Mouse (Mus musculus) adrenal gland, adult 18-20 months (tissue): ENCODE measurements around the gene Gls. TPM values are rescaled to one million over a fixed set of nuclear protein-coding genes. Genes with fewer than 3 reads are reported as not detected.

Experiments used
- DNase-seq, 2 experiments: peaks; one replicate each; pipeline ENCODE4 v3.0.0; 2021 to 2022; ENCODE audit warnings: low spot score in 2 of 2
- long read RNA-seq, 2 experiments: library from polyadenylated mRNA; stranded (forward); transcript quantifications; one replicate each; pipeline ENCODE4 v2.0.0; 2021
- total RNA-seq, 2 experiments: library from RNA; stranded (reverse); gene quantifications; 1 replicate in 1 of 2; 2 replicates in 1 of 2; pipeline ENCODE4 v1.2.3; 2021

The Gls gene
- 100 to 1,000 TPM in 1 of 2 experiments, 10 to 100 TPM in 1; 88.3 to 101 TPM for total RNA-seq
- long read RNA-seq, experiment 1, full-length matches to known transcripts: 27 of 36 reads
- long read RNA-seq, experiment 1, partial matches to known transcripts: 2 of 36 reads
- long read RNA-seq, experiment 1, other reads (novel, unspliced or antisense): 7 of 36 reads
- long read RNA-seq, experiment 2, full-length matches to known transcripts: 66 of 90 reads
- long read RNA-seq, experiment 2, partial matches to known transcripts: 7 of 90 reads
- long read RNA-seq, experiment 2, other reads (novel, unspliced or antisense): 17 of 90 reads

GRCm38 (mm10) chr1:52233143-52233713, at the start of gene Gls:
Gene Gls, minus strand, starts transcription at chr1:52233232.
- DNase-seq: peak; percentile 97 to 99

- DNase-seq: no peak
Observed at GRCm38 (mm10) chr1:52279831-52280595, 47.0 kb upstream of the Gls start.

- no peak for DNase-seq
Observed at GRCm38 (mm10) chr1:52279331-52279730, 46.3 kb upstream of the Gls start.

- DNase-seq: no peak
Observed at GRCm38 (mm10) chr1:52278073-52278472, 45.0 kb upstream of the Gls start.

GRCm38 (mm10) chr1:52274210-52274609, 41.2 kb upstream of the Gls start:
- DNase-seq: no peak

DNA sequence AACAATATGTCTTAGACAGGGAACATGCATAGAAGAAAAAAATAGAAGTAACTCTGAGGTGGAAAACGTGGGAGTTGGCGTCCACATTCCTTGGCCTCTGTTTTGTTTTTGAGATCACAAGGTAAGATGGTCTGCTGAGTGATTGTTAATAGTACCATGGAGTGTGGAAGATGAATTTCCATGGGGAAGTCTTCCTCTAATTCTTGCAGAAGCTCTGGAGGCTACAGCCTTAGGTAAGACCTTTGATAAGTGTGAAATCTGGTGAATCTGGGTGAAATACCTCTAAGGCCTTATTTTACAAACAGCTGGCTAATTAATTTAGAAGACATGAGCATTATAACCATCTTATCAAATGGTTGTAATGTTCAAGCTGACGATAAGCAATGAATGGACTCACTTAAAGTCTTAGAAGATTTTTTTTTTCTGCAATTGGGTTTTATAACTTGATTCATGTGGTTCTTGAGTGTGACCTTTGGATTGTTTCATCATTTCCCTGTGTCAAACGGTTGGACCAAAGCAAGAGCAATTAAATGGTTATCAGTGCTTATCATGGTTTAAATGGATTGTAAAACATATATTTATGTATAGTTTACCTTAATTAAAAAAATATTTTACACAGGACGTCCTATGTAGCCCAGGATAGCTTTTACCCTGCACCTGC, 39.1 kb upstream of the Gls start:
- no peak for DNase-seq

DNA sequence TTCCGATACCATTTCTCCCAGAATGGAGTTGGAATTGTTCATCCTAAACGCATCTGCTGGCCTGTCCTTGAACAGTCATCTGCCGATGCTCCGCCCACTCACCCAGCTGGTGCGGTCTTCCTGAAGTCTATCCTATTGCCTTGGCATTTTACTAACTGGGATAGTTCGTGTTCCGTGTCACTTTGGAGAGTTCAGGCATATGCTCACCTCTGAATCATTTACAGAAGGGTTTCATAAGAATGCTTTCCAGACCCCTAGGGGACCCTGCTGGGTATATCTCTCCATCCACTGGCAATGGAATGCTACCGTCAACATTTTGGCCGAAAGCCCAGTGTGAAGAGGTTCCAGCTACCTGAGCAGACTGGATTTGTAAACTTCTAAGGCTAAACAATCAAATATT, 37.3 kb upstream of the Gls start:
- peak; percentile 13 to 26 for DNase-seq

DNA sequence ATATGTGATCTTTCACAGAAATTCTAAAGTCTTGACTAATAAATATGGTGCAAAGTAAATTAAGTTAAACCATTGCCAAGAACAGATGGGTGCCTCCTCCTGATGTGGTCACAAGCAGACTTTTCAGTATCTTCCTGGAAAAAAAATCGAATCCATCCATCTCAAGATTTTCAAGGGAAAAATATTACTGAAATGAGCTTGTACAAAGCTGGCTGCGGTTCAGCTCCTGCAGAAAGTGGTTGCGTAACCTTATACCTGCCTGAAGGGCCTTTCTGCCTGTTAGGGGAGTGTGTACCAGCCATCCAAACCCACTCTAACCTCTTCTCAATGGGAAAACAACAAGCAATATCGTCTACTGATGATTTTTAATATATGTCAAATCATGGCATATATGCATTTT, 36.6 kb upstream of the Gls start:
- DNase-seq: no peak

DNA sequence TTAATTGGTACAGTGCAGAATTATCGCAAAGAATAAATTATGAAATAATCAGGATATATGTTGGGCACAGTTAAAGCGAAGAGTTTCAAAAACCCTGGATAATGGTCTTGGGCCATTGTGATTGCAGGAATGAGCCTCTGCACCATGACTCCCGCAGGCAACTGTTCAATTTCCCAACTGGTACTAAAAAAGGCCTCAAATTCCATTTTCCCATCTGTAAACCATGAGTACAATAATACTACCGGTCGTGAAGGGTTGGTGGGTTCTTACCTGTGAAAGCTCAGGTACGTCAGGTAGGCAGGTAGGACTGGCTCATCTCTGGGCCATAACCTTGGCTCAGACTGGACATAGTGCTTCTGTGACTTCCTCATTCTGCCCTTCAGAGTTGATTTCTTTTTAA, 35.0 kb upstream of the Gls start:
- no peak for DNase-seq

DNA sequence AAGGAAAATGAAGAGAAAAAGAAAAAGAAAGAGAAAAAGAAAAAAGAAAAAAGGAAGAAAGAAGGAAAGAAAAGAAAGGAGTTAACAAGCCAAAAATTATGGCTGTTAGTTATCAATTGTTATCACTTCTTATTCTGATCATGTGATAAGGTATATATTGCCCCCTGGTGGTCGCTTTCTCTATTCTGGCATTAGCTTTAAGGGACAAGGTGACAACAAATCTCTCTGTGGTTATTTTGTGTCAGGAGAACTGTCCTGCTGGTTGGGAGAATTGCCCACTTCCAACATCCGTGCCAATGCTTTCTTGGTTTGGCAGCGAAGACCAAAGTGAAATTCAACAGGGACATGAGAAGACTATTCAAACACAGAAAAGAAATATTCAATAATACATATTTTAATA, 34.6 kb upstream of the Gls start:
- DNase-seq: peak; percentile 27 to 30

DNA sequence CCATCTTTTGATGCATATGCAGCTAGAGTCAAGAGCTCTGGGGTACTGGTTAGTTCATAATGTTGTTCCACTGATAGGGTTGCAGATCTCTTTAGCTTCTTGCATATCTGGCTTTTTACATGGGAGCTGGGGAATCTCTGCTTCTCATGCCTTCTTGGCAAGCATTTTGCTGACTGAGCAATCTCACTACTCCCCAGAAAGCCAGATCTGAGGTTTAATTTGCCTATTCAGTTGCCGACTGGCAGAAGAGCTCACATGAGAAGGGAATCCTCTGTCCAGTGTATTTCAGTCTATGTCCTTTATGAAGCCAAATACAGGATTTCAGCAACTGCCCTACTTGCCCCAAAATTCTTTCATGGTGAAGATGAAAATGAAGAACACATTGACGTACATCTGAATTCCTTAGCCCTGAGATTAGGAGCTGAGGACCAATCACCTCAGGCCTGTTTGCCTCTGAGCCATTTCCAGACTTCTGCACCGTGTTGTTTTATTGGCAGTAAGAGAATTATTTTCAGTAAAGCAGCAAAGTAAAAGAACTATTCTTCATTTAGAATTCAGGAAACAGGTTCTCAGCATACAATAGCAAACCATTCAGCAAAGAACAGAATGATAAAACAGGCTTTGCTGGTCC, 33.0 kb upstream of the Gls start:
- DNase-seq: no peak

- DNase-seq: no peak
Observed at GRCm38 (mm10) chr1:52264290-52264689, 31.3 kb upstream of the Gls start.

DNA sequence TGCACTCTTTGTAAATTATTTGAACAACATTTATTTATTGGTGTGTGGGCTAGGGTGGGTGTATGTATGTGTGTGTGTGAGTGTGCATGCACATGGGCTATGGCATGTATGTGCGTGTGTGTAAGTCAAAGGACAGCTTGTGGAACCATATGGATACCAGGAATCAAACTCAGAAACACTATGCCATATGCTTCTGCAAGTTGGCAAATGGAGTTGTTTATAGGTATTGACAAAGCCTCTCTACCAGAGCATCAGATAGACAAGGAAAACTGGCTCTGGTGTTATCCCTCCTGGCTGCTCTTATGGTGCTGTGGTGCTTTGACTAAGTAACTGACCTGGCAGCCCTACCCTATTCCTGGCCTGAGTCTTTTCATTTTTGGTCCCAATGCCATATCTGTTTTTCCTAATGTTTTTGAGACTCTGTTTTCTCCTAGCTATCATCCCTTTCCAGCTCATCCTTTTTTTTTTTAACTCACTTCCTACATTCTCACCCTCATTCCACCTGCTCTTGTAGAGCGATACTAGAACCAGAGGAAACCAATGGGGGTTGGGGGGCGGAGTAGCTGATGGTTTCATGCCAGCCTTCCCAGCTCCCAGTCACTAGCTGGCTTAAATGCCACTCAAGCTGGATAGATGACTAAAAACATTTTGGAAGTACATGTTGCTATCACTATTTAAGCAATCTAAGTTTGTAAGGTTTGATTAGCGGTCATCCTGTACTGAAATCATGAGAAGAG, 27.5 kb upstream of the Gls start:
- no peak for DNase-seq

DNA sequence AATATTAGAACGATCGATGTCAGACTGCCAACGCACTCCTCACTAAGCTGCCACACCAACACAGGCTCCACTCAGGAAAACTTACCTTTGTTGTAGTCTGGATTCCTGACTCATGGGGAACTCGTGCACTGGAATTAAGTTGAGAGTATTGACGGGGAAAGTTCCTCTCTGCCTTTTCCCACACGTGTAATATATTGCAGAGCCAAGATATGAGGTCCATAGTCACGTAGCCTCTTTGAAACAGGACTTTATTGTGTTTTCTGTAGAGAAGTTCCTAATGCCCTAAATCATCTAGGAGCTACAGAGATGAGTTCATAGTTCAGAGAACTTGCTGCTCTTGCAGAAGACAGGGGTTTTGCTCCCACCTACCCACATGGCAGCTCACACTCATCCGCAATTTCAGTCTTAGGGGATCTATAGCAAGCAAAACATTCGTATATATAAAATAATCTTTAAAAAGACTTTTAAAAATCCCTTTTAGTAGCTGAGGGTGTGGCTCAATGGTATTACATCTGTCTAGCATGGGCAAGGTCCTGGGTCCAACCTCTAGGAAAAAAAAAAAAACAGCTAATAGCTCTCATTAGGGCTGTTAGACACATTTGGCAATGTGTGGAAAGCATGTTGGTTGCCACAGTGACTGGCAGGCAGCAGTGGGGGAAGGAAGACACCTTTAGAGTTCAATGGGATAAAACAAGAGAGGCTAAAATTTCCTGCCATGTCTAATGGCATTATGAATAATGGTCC, 25.1 kb upstream of the Gls start:
- DNase-seq: no peak

DNA sequence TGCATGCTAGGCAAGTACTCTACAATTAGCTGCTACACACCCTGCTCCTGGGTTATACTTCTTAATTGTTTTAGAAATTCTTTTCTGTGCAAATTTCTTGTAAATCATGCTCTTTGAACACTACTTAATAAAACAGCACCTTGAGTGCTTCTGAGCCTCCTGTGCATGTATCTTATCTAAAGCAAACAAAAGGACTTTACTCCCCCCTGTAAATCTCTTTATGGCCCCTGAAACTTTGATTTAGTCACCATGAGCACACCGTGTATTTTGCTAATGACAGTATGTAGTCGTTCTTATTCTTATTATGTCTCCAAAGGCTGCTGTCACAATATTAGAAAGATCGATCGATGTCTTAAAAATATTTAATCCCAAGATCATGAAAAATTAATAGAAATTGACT, 23.9 kb upstream of the Gls start:
- no peak for DNase-seq

- no peak for DNase-seq
Observed at GRCm38 (mm10) chr1:52256194-52256593, 23.2 kb upstream of the Gls start.

DNA sequence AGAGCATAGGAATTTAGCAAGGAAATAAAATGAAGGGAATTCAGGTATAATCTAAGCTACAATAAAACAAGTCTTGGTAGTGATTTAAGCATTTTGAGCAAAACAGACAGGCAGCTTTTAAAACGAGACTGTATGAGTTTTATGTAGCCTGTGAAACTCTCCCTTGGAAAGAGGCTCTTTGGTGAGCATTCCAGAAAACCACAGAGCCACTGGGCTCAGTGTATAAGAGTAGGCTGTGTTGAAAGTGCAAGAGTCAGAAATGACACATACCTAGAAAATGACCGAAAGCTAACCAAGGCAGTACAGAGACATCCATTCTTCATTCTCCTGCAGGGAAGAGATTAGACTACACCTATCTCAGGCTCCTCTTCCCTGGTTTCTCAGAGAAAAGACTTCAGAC, 21.4 kb upstream of the Gls start:
- no peak for DNase-seq

- DNase-seq: no peak
Observed at GRCm38 (mm10) chr1:52253386-52253785, 20.4 kb upstream of the Gls start.

GRCm38 (mm10) chr1:52252447-52252846, 19.4 kb upstream of the Gls start:
- DNase-seq: no peak
